Mouse (Mus musculus) lung, adult 2 months (tissue): Measurements from ENCODE around the gene Cbfa2t3.

Source experiments
- CTCF ChIP-seq: fragments of 200-500 bp; IDR thresholded peaks from 2 replicates; pipeline ENCODE4 v1.5.1; 2011; ENCODE audit warnings: mild to moderate bottlenecking, low read length, control low read depth; ENCODE audit not compliant: insufficient read depth
- POLR2A ChIP-seq: fragments of 200-500 bp; IDR thresholded peaks from 2 replicates; pipeline ENCODE4 v1.6.1; 2011; ENCODE audit warnings: low read depth, mild to moderate bottlenecking, control low read depth, low read length, borderline replicate concordance; ENCODE audit errors: extremely low read depth

DNA sequence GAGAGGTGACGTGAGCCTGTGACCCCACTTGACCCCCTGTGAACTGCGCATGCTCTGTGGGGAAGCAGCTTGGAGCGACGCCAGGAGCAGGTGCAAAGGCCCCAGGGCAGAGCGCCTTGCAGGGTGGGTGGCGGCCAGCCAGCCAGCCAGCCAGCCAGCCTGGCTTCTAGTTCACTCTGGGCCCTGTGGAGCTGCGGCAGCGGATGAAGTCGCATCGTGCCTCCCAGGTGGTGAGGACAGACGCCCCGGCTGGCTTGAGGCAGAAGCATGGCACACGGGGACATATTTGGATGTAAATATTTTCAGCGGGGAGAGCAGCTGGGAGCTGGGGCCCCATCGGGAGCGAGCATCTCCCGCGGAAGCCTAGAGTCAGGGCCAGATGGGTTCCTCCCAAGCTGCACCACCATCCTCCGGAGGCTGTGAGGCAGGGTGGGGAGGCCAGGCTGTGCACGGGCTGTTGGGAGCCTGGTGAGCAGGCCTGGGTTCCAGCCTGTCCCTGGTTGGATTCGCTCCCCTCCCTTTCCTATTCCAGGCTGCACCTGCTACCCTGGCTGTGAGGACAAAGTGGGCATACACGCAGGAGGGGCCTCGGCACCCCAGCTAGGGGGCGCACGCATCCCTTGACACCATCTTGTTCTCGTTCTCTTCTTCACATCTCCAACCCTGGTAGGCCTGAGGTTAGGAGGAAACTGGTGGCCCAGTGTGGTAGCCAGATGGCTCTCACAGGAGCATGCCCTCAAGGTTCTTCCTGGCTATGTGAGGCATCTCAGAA lies 10.6 kb upstream of the Cbfa2t3 start:
- no peak for TF ChIP-seq CTCF
- no peak for TF ChIP-seq POLR2A
